Comparison of ENCODE assay signal across 12 mouse cellular contexts in the genomic region with DNA sequence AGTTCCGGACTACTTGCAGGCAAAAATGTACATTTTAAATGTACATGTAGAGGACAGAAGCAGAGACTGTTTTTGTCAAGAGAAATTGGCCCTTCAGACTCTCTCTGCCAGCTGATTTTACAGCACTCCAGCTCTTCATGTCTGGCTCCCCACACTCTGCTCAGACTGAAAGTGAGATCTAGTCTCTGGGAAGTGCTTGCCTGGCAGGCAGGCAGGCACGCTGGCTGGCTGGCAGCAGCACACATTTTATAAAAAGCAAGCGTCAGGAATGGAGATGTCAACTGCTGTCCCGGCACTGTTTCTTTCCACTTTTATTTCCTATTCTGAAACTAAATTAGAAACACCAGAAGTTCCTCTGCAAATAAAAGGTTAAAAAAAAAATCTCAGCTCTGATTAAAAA.
DNase-seq lines count a peak whose midpoint lies in the region; ATAC-seq and TF ChIP-seq lines count a peak whose summit lies in the region.
"Had no signal": no experiment of that assay in that cellular context is flagged by ENCODE, and none has a peak within 500 bp of the region (broad histone marks: within the 10 kb centered on the region; RNA-seq: fewer than 3 reads in every experiment).

No protein-coding gene starts in this region.

- 0 out of 2 replicates have a peak, but pooled peaks cover 5% of the 10 kb centered on the region for H3K9me3 ChIP-seq in embryonic facial prominence, embryonic 14.5 days (ENCODE audit: control insufficient read depth, low read length)
- H3K9me3 ChIP-seq in embryonic facial prominence, embryonic 10.5 days: no peaks in the 10 kb centered on the region
- no peaks in the 10 kb centered on the region for H3K9me3 ChIP-seq in hindbrain, embryonic 16.5 days (ENCODE audit: control insufficient read depth, low read length)

- no peaks in the 10 kb centered on the region for H3K36me3 ChIP-seq in embryonic facial prominence, embryonic 14.5 days (ENCODE audit: control insufficient read depth, insufficient read depth, low read length)
- H3K36me3 ChIP-seq in embryonic facial prominence, embryonic 10.5 days (replicated peaks): no peaks in the 10 kb centered on the region
- H3K36me3 ChIP-seq in hindbrain, embryonic 16.5 days (ENCODE audit: control insufficient read depth, insufficient read depth, low read length): no peaks in the 10 kb centered on the region
- H3K36me3 ChIP-seq: liver, embryonic 13.5 days had no signal

- H3K4me1 ChIP-seq in embryonic facial prominence, embryonic 14.5 days (ENCODE audit: control insufficient read depth, insufficient read depth, low read length): peaks cover 4% of the 10 kb centered on the region; the same call in 1 of the 2 replicates
- H3K4me1 ChIP-seq in embryonic facial prominence, embryonic 10.5 days: peaks cover 16% of the 10 kb centered on the region
- H3K4me1 ChIP-seq in hindbrain, embryonic 16.5 days (ENCODE audit: control insufficient read depth, insufficient read depth, low read depth, low read length): no peaks in the 10 kb centered on the region; the same call in 1 of the 2 replicates
- H3K4me1 ChIP-seq: liver, embryonic 13.5 days had no signal

- ATAC-seq in embryonic facial prominence, embryonic 14.5 days (ENCODE audit: low read depth): no peak
- no peak for ATAC-seq in inflammation-experienced regulatory T-cells, adult 6 months
- ATAC-seq in hindbrain, embryonic 16.5 days: no peak

- H3K27ac ChIP-seq in embryonic facial prominence, embryonic 14.5 days (replicated peaks; ENCODE audit: low read depth, low read length): no peak overlapping the region; the same call in 1 of the 2 replicates
- H3K27ac ChIP-seq in embryonic facial prominence, embryonic 10.5 days (replicated peaks): no peak overlapping the region; the same call in 1 of the 2 replicates
- peak overlapping the region; percentile 69 for H3K27ac ChIP-seq in left cerebral cortex, adult 2 months
- no peak overlapping the region for H3K27ac ChIP-seq in hindbrain, embryonic 16.5 days (ENCODE audit: low read depth, low read length)
- H3K27ac ChIP-seq: liver, embryonic 13.5 days had no signal

- peak; percentile 26 for DNase-seq in embryonic facial prominence, embryonic 14.5 days (ENCODE audit: low spot score)
- DNase-seq in embryonic facial prominence, embryonic 10.5 days (ENCODE audit: low spot score): no peak
- peak; percentile 89 for DNase-seq in brain, adult 2 months (ENCODE audit: low read depth, low spot score)
- peak; percentile 6 for DNase-seq in gastrocnemius, postnatal 25 days
- peak; percentile 26 to 43 for DNase-seq in left cerebral cortex, adult 2 months (ENCODE audit: extremely low spot score in 1 of 2, low spot score in 2 of 2)
- DNase-seq in adrenal gland, adult 2 months: no peak
- DNase-seq: cerebellum, adult 9-11 months; liver, embryonic 13.5 days; spleen, adult 18-20 months had no signal

- 37% methylated on average over 4 of the region's 4 CpGs for WGBS in embryonic facial prominence, embryonic 14.5 days
- 74% methylated on average over 4 of the region's 4 CpGs for WGBS in embryonic facial prominence, embryonic 10.5 days
- WGBS in hindbrain, embryonic 16.5 days: 56% methylated on average over 4 of the region's 4 CpGs

- no peak overlapping the region for H3K9ac ChIP-seq in embryonic facial prominence, embryonic 14.5 days (ENCODE audit: low read depth, low read length)
- no peak overlapping the region for H3K9ac ChIP-seq in hindbrain, embryonic 16.5 days (ENCODE audit: low read depth, low read length)
- H3K9ac ChIP-seq: liver, embryonic 13.5 days had no signal

- TF ChIP-seq CTCF in left cerebral cortex, adult 2 months (IDR thresholded peaks at IDR 0.05): no peak

- H3K27me3 ChIP-seq in embryonic facial prominence, embryonic 14.5 days (replicated peaks; ENCODE audit: control insufficient read depth, insufficient read depth, low read length): no peaks in the 10 kb centered on the region
- no peaks in the 10 kb centered on the region for H3K27me3 ChIP-seq in embryonic facial prominence, embryonic 10.5 days (replicated peaks; ENCODE audit: low read depth, poor library complexity, severe bottlenecking)
- no peaks in the 10 kb centered on the region for H3K27me3 ChIP-seq in hindbrain, embryonic 16.5 days (replicated peaks; ENCODE audit: control insufficient read depth, insufficient read depth, low read length)
- H3K27me3 ChIP-seq: liver, embryonic 13.5 days had no signal

- intact Hi-C loops in left cerebral cortex, adult 2 months (cut with DNase I): loop anchor here (2.0 to 5.0 kb wide), 2 partner anchors 33 to 43 kb away; no protein-coding TSS in a partner anchor

- H3K4me3 ChIP-seq in embryonic facial prominence, embryonic 14.5 days (ENCODE audit: low read depth, low read length): no peak overlapping the region
- H3K4me3 ChIP-seq in embryonic facial prominence, embryonic 10.5 days: no peak overlapping the region
- no peak overlapping the region for H3K4me3 ChIP-seq in left cerebral cortex, adult 2 months
- H3K4me3 ChIP-seq in hindbrain, embryonic 16.5 days (ENCODE audit: low read length): no peak overlapping the region
- H3K4me3 ChIP-seq: liver, embryonic 13.5 days; myocyte had no signal

- no peak overlapping the region for H3K4me2 ChIP-seq in embryonic facial prominence, embryonic 14.5 days (ENCODE audit: low read depth, low read length)
- H3K4me2 ChIP-seq in hindbrain, embryonic 16.5 days (ENCODE audit: low read length): no peak overlapping the region
- H3K4me2 ChIP-seq: liver, embryonic 13.5 days had no signal

Comparison
In these comparisons a context has a peak if more than half of its experiments do, and no peak if none do; other contexts are left out.
1. DNase-seq: peak in embryonic facial prominence, embryonic 14.5 days (single experiment), brain, adult 2 months (single experiment), gastrocnemius, postnatal 25 days (single experiment) and left cerebral cortex, adult 2 months (2 of 2); none in embryonic facial prominence, embryonic 10.5 days (single experiment) and adrenal gland, adult 2 months (single experiment).